Mouse (Mus musculus) midbrain, embryonic 13.5 days (tissue): ENCODE results near the gene Itgb6. TPM values are rescaled to one million over a fixed set of nuclear protein-coding genes. Genes with fewer than 3 reads are reported as not detected.

Experiments
- polyA plus RNA-seq: library from polyadenylated mRNA; unstranded; fragments of >200 nt; fragmentation: Nextera tagmentation; extraction: Ambion mirVana; gene quantifications from 2 replicates; pipeline ENCODE4 v1.2.1, GENCODE M21; 2015

Itgb6 gene
- polyA plus RNA-seq, 1 experiment from 2014 or later, result not detected

Other genes with a start within 250 kb of the Itgb6 start
- 0.18 and 0.42 TPM in 2 replicates for gene Pla2r1, start 169.3 kb downstream of the Itgb6 start, polyA plus RNA-seq
- 29.5 and 32.0 TPM in 2 replicates for gene Rbms1, start 240.5 kb upstream of the Itgb6 start, polyA plus RNA-seq